Mouse (Mus musculus) large intestine, adult 2 months (tissue): Measurements from ENCODE around the gene Atpaf2. TPM values are rescaled to one million over a fixed set of nuclear protein-coding genes. Genes with fewer than 3 reads are reported as not detected.
"Not testable (repeated sequence)": the region's sequence is repeated elsewhere in the genome, so short reads cannot be mapped to it uniquely, and the experiment has no call there.

Experiments
- DNase-seq: peaks from one replicate; pipeline ENCODE4 v3.0.0-alpha.2; 2012; ENCODE audit warnings: low read depth, low spot score
- WGBS: fragments of 180-500 bp; shearing (Covaris S2); methylation state at CpG from one replicate; pipeline ENCODE4 v1.1.7; 2018; 5-methylcytosine and 5-hydroxymethylcytosine counted together
- polyA plus RNA-seq: library from polyadenylated mRNA; depleted of rRNA; stranded (reverse); fragments of >200 nt; gene quantifications from 2 replicates; pipeline ENCODE4 v1.2.3, GENCODE M21; 2012; rRNA removed

Atpaf2 gene
- 34.4 and 45.2 TPM in 2 replicates for polyA plus RNA-seq

GRCm38 (mm10) chr11:60417717-60418472 is at the start of gene Atpaf2:
TSS of gene Atpaf2 (minus strand) at chr11:60418457.
- DNase-seq: no peak
- 1% methylated on average over 39 of the region's 39 CpGs for WGBS

- DNase-seq: no peak
- WGBS: 49% methylated on average over 2 of the region's 2 CpGs
These were observed 47.7 kb upstream of the Atpaf2 start for GRCm38 (mm10) chr11:60465943-60466380.

- WGBS: 84% methylated on average over 1 of the region's 1 CpGs
- no peak for DNase-seq
These were observed 39.7 kb upstream of the Atpaf2 start for GRCm38 (mm10) chr11:60457973-60458372.

- WGBS: 1% methylated on average over 17 of the region's 17 CpGs
- DNase-seq: no peak
These were observed 36.5 kb upstream of the Atpaf2 start for GRCm38 (mm10) chr11:60454745-60455087.

- WGBS: 3% methylated on average over 27 of the region's 27 CpGs
- peak; percentile 67 for DNase-seq
These were observed 36.0 kb upstream of the Atpaf2 start, which contains the start of gene Drg2 for GRCm38 (mm10) chr11:60454080-60454744. TSS of gene Drg2 (plus strand) at chr11:60454591.

GRCm38 (mm10) chr11:60444007-60444406 is 25.8 kb upstream of the Atpaf2 start:
- 67% methylated on average over 4 of the region's 4 CpGs for WGBS
- DNase-seq: no peak

GRCm38 (mm10) chr11:60442896-60443295 is 24.6 kb upstream of the Atpaf2 start:
- DNase-seq: no peak
- WGBS: 90% methylated on average over 6 of the region's 6 CpGs

- no peak for DNase-seq
- 47% methylated on average over 7 of the region's 7 CpGs for WGBS
These were observed 21.9 kb upstream of the Atpaf2 start for GRCm38 (mm10) chr11:60440176-60440575.

GRCm38 (mm10) chr11:60439621-60440020 is 21.4 kb upstream of the Atpaf2 start:
- WGBS: 30% methylated on average over 1 of the region's 1 CpGs
- DNase-seq: not testable (repeated sequence)

GRCm38 (mm10) chr11:60436618-60437017 is 18.4 kb upstream of the Atpaf2 start:
- no peak for DNase-seq
- whole genome bisulfite sequencing: 88% methylated on average over 3 of the region's 3 CpGs

GRCm38 (mm10) chr11:60435133-60435532 is 16.9 kb upstream of the Atpaf2 start:
- no peak for DNase-seq
- WGBS: 75% methylated on average over 1 of the region's 1 CpGs

- no peak for DNase-seq
These were observed 15.2 kb upstream of the Atpaf2 start for GRCm38 (mm10) chr11:60433501-60433900.

GRCm38 (mm10) chr11:60427628-60428027 is 9.4 kb upstream of the Atpaf2 start:
- DNase-seq: no peak
- WGBS: 50% methylated on average over 3 of the region's 3 CpGs

- WGBS: 36% methylated on average over 1 of the region's 1 CpGs
- peak; percentile 45 for DNase-seq
These were observed 8.2 kb upstream of the Atpaf2 start for GRCm38 (mm10) chr11:60426417-60426816.

- WGBS: 79% methylated on average over 1 of the region's 1 CpGs
- no peak for DNase-seq
These were observed 4.7 kb upstream of the Atpaf2 start for GRCm38 (mm10) chr11:60423006-60423405.

- DNase-seq: no peak
- WGBS: 60% methylated on average over 6 of the region's 6 CpGs
These were observed 3.9 kb upstream of the Atpaf2 start for GRCm38 (mm10) chr11:60422046-60422668.

- 8% methylated on average over 6 of the region's 6 CpGs for WGBS
- DNase-seq: no peak
These were observed 181 bp upstream of the Atpaf2 start for GRCm38 (mm10) chr11:60418473-60418803.

- under 1% methylated on average over 76 of the region's 81 CpGs for WGBS
These were observed 1.1 kb downstream of the Atpaf2 start, which contains the start of gene Gid4 for GRCm38 (mm10) chr11:60416963-60417716. TSS of gene Gid4 (plus strand) at chr11:60417145.

GRCm38 (mm10) chr11:60416590-60416962 is 1.7 kb downstream of the Atpaf2 start:
- under 1% methylated on average over 21 of the region's 21 CpGs for WGBS
- peak; percentile 25 for DNase-seq

More at GRCm38 (mm10) chr11:60416963-60417716, 1.1 kb downstream of the Atpaf2 start, which contains the start of gene Gid4:
- DNase-seq: peak; percentile 89

GRCm38 (mm10) chr11:60412921-60413320 is 5.3 kb downstream of the Atpaf2 start:
- DNase-seq: no peak
- WGBS: 81% methylated on average over 2 of the region's 2 CpGs
